Mouse (Mus musculus) mouse trophoblast stem cell (cell line): ENCODE measurements around the gene Tank.

ENCODE experiments used
- in situ Hi-C, 2 experiments: fragments of 300-500 bp; cut with MseI, MboI; formaldehyde crosslinking; loops; 2 replicates in 1 of 2; 3 replicates in 1 of 2; pipeline ENCODE4 v1.15.1; 2025

Gene Tank

GRCm38 (mm10) chr2:61655382-61656281 lies 77.2 kb downstream of the Tank start:
- in situ Hi-C loops, result loop anchor here (25.0 kb wide), 2 partner anchors 307 to 632 kb away; no protein-coding TSS in a partner anchor

- in situ Hi-C loops, result loop anchor here (25.0 kb wide), 2 partner anchors 306 to 631 kb away; no protein-coding TSS in a partner anchor
Measured at GRCm38 (mm10) chr2:61656421-61657411, 78.3 kb downstream of the Tank start.

GRCm38 (mm10) chr2:61659254-61659653 lies 80.9 kb downstream of the Tank start:
- in situ Hi-C loops, result loop anchor here (25.0 kb wide), 2 partner anchors 303 to 628 kb away; no protein-coding TSS in a partner anchor

GRCm38 (mm10) chr2:61662833-61663232 lies 84.4 kb downstream of the Tank start:
- in situ Hi-C loops, result loop anchor here (25.0 kb wide), 2 partner anchors 299 to 624 kb away; no protein-coding TSS in a partner anchor

- in situ Hi-C loops, result loop anchor here (25.0 kb wide), 2 partner anchors 299 to 624 kb away; no protein-coding TSS in a partner anchor
Measured at GRCm38 (mm10) chr2:61663573-61664241, 85.3 kb downstream of the Tank start.

- in situ Hi-C loops, result loop anchor here (25.0 kb wide), 2 partner anchors 295 to 620 kb away; no protein-coding TSS in a partner anchor
Measured at GRCm38 (mm10) chr2:61667420-61667819, 89.0 kb downstream of the Tank start.

- in situ Hi-C loops, result loop anchor here (25.0 kb wide), 2 partner anchors 294 to 619 kb away; no protein-coding TSS in a partner anchor
Measured at GRCm38 (mm10) chr2:61668260-61668659, 89.9 kb downstream of the Tank start.

- in situ Hi-C loops, result loop anchor here (25.0 kb wide), 2 partner anchors 288 to 613 kb away; no protein-coding TSS in a partner anchor
Measured at GRCm38 (mm10) chr2:61674555-61674954, 96.2 kb downstream of the Tank start.

GRCm38 (mm10) chr2:61681572-61681971 lies 103.2 kb downstream of the Tank start:
- in situ Hi-C loops, result no loop called here

GRCm38 (mm10) chr2:61686533-61686932 lies 108.1 kb downstream of the Tank start:
- in situ Hi-C loops, result no loop called here

- in situ Hi-C loops, result no loop called here
Measured at GRCm38 (mm10) chr2:61689086-61689485, 110.7 kb downstream of the Tank start.
